Mouse (Mus musculus) heart, postnatal 0 days (tissue): ENCODE data around the gene Gfod1. TPM values are rescaled to one million over a fixed set of nuclear protein-coding genes. Genes with fewer than 3 reads are reported as not detected.

Source experiments
- ATAC-seq: fragments of 200-750 bp; cut with Nextera tagmentation; 2 replicates; pipeline ENCODE4 v1.8.0; 2017; ENCODE audit warnings: low read depth, moderate number of reproducible peaks, moderate library complexity; ENCODE audit not compliant: insufficient read depth
- DNase-seq: peaks from one replicate; pipeline ENCODE4 v3.0.0-alpha.2; 2016; ENCODE audit warnings: low spot score
- H3K27ac ChIP-seq: fragments of 300-500 bp; sonication (generic); 2 replicates; pipeline ENCODE4 v1.5.1; 2014; ENCODE audit warnings: low read depth, mild to moderate bottlenecking
- H3K27me3 ChIP-seq: fragments of 300-500 bp; sonication (generic); 2 replicates; pipeline ENCODE4 v1.6.1; 2014; ENCODE audit warnings: low read length, mixed read lengths; ENCODE audit not compliant: control insufficient read depth, insufficient read depth
- H3K36me3 ChIP-seq: fragments of 300-500 bp; sonication (generic); replicated peaks from 2 replicates; pipeline ENCODE4 v1.6.1; 2014; ENCODE audit warnings: low read length, mixed read lengths; ENCODE audit not compliant: control insufficient read depth, insufficient read depth
- H3K4me1 ChIP-seq: fragments of 300-500 bp; sonication (generic); 2 replicates; pipeline ENCODE4 v1.6.1; 2014; ENCODE audit warnings: antibody characterized with exemption; ENCODE audit not compliant: control insufficient read depth, insufficient read depth
- H3K4me2 ChIP-seq: fragments of 300-500 bp; sonication (generic); 2 replicates; pipeline ENCODE4 v1.6.1; 2014; ENCODE audit warnings: low read depth, mild to moderate bottlenecking, low read length, moderate library complexity
- H3K4me3 ChIP-seq: fragments of 300-500 bp; sonication (generic); 2 replicates; pipeline ENCODE4 v1.5.1; 2014; ENCODE audit warnings: low read depth, low read length
- H3K9ac ChIP-seq: fragments of 300-500 bp; sonication (generic); replicated peaks from 2 replicates; pipeline ENCODE4 v1.6.1; 2014; ENCODE audit warnings: low read depth, low read length, mixed read lengths
- H3K9me3 ChIP-seq: fragments of 300-500 bp; sonication (generic); replicated peaks from 2 replicates; pipeline ENCODE4 v1.6.1; 2016; ENCODE audit warnings: low read length; ENCODE audit not compliant: control insufficient read depth
- CTCF ChIP-seq: IDR thresholded peaks from 2 replicates; pipeline ENCODE4 v1.5.1; 2016; ENCODE audit warnings: antibody characterized with exemption, control low read depth, low read depth
- EP300 ChIP-seq: IDR thresholded peaks from 2 replicates; pipeline ENCODE4 v1.6.1; 2016; ENCODE audit warnings: antibody characterized with exemption, low read depth
- WGBS: fragments of 180-500 bp; shearing (Covaris S2); extraction: QIAGEN DNeasy Blood & Tissue Kit; methylation state at CpG from one replicate; pipeline ENCODE4 v1.1.7; 2014; 5-methylcytosine and 5-hydroxymethylcytosine counted together
- polyA plus RNA-seq: library from polyadenylated mRNA; unstranded; fragments of >200 nt; fragmentation: Nextera tagmentation; extraction: Ambion mirVana; gene quantifications from 2 replicates; pipeline ENCODE4 v1.2.1, GENCODE M21; 2015
- total RNA-seq: library from RNA; depleted of rRNA; stranded (reverse); fragments of >200 nt; gene quantifications from 2 replicates; pipeline ENCODE4 v1.2.3, GENCODE M21; 2014; ENCODE audit warnings: low replicate concordance

The Gfod1 gene
- total and polyA plus RNA-seq, 2 experiments from 2014 or later, result 2.5 to 20.5 TPM

- no peaks in the 10 kb centered on the region for H3K27me3 ChIP-seq
- H3K4me2 ChIP-seq, result no peak overlapping the region
- no peak overlapping the region for H3K4me3 ChIP-seq
- WGBS, result 86% methylated on average over 5 of the region's 5 CpGs
- no peak overlapping the region for H3K27ac ChIP-seq
- TF ChIP-seq CTCF, result no peak
- TF ChIP-seq EP300, result no peak
- no peaks in the 10 kb centered on the region for H3K9me3 ChIP-seq
- H3K4me1 ChIP-seq, result peaks cover 46% of the 10 kb centered on the region
- H3K36me3 ChIP-seq, result no peaks in the 10 kb centered on the region
- DNase-seq (no peak), ATAC-seq (no peak)
- H3K9ac ChIP-seq, result no peak overlapping the region
Observed at GRCm38 (mm10) chr13:43299171-43299570, 4.8 kb downstream of the Gfod1 start.

GRCm38 (mm10) chr13:43297526-43297925 lies 6.4 kb downstream of the Gfod1 start:
- Histone ChIP-seq H3K9me3 (no peaks in the 10 kb centered on the region), H3K27ac (no peak overlapping the region), H3K27me3 (no peaks in the 10 kb centered on the region), H3K36me3 (peaks cover 4% of the 10 kb centered on the region; the same call in 1 of the 2 replicates), H3K4me1 (peaks cover 42% of the 10 kb centered on the region), H3K4me3 (no peak overlapping the region), H3K9ac (no peak overlapping the region), H3K4me2 (no peak overlapping the region)
- 55% methylated on average over 5 of the region's 5 CpGs for WGBS
- ATAC-seq (no peak), DNase-seq (no peak)
- TF ChIP-seq CTCF, result no peak
- no peak for TF ChIP-seq EP300

GRCm38 (mm10) chr13:43296140-43296805 lies 7.7 kb downstream of the Gfod1 start:
- DNase-seq (no peak), ATAC-seq (no peak)
- no peak for TF ChIP-seq CTCF
- no peak overlapping the region for H3K4me2 ChIP-seq
- peak overlapping the region; percentile 57; the same call in 1 of the 2 replicates for H3K27ac ChIP-seq
- H3K4me3 ChIP-seq, result no peak overlapping the region
- peaks cover 33% of the 10 kb centered on the region for H3K4me1 ChIP-seq
- H3K27me3 ChIP-seq, result no peaks in the 10 kb centered on the region
- no peak overlapping the region for H3K9ac ChIP-seq
- no peaks in the 10 kb centered on the region for H3K9me3 ChIP-seq
- peaks cover 4% of the 10 kb centered on the region; the same call in 1 of the 2 replicates for H3K36me3 ChIP-seq
- 55% methylated on average over 7 of the region's 7 CpGs for WGBS

- no peak overlapping the region for H3K9ac ChIP-seq
- H3K9me3 ChIP-seq, result no peaks in the 10 kb centered on the region
- no peak overlapping the region for H3K4me2 ChIP-seq
- ATAC-seq, result no peak
- WGBS, result 84% methylated on average over 7 of the region's 7 CpGs
- TF ChIP-seq EP300, result no peak
- no peak for TF ChIP-seq CTCF
- H3K27me3 ChIP-seq, result no peaks in the 10 kb centered on the region
- no peak for DNase-seq
- peak overlapping the region; percentile 57; the same call in 1 of the 2 replicates for H3K27ac ChIP-seq
- peaks cover 4% of the 10 kb centered on the region; the same call in 1 of the 2 replicates for H3K36me3 ChIP-seq
- peaks cover 27% of the 10 kb centered on the region for H3K4me1 ChIP-seq
- no peak overlapping the region for H3K4me3 ChIP-seq
Observed at GRCm38 (mm10) chr13:43295684-43296083, 8.3 kb downstream of the Gfod1 start.

- Histone ChIP-seq H3K9me3 (no peaks in the 10 kb centered on the region), H3K4me3 (no peak overlapping the region), H3K4me1 (peaks cover 21% of the 10 kb centered on the region; the same call in 1 of the 2 replicates), H3K4me2 (no peak overlapping the region), H3K9ac (no peak overlapping the region), H3K27me3 (no peaks in the 10 kb centered on the region), H3K27ac (no peak overlapping the region), H3K36me3 (peaks cover 8% of the 10 kb centered on the region; the same call in 1 of the 2 replicates)
- TF ChIP-seq CTCF (no peak), EP300 (no peak)
- DNase-seq (no peak), ATAC-seq (peak; percentile 57)
- WGBS, result 64% methylated on average over 7 of the region's 7 CpGs
Observed at GRCm38 (mm10) chr13:43294957-43295590, 8.9 kb downstream of the Gfod1 start.
